Mouse (Mus musculus) urinary bladder, postnatal 36 days (tissue): Measurements from ENCODE around the gene Antxr2.

Experiments used
- DNase-seq, 2 experiments: peaks; one replicate each; pipeline ENCODE4 v3.0.0; 2022; ENCODE audit warnings: low spot score in 2 of 2, mixed read lengths in 1 of 2

Antxr2 gene

GRCm38 (mm10) chr5:97837333-97837732, 193.5 kb downstream of the Antxr2 start:
- DNase-seq, result no peak

DNA sequence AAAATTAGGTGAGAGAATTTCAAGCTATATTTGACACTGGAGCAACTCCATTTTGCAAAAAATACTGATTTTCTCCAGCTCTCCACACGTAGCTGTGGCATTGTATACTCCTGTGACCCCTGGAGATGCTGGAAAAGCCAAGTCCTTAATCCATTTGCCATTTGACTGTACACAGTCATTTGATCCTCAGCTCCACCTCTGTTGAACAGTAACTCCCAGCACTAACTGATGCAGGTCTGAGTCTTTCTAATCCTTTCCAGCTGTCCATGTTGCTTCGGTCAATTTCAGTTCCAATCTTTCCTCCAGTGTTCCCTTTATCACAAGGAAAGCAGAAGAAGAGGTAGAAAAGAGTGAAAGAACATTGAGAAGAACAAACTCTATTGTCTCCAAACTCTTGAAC, 195.4 kb downstream of the Antxr2 start:
- DNase-seq, result no peak

DNA sequence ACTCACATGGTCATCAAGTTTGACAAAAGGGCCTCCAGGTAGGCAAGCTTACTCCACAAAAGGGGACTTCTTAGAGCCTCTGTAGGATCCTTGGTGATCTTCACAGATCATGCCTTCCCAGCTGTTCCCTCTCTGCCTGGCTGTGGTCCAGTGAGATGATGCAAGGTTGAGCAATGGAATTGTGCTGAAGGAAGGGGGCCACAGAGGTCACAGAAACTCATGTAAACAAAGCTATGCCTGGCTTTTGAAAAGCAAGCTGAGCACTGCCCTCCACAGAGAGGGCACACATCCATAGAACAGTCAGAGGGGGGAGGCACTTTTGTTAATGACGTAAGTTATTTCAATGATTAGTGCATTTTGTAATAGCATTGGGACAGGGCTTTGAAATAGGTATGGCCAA, 196.1 kb downstream of the Antxr2 start:
- peak; percentile 25 to 83 for DNase-seq
